Mouse (Mus musculus): Measurements from ENCODE around the gene Edem2. TPM values are rescaled to one million over a fixed set of nuclear protein-coding genes. Genes with fewer than 3 reads are reported as not detected.

Gene Edem2
- polyA plus RNA-seq, 1 experiment from 2014 or later = 47.1 TPM

- H3K27me3 ChIP-seq (replicated peaks; ENCODE audit: control insufficient read depth, insufficient read depth, low read length) = peaks cover 56% of the 10 kb centered on the region
These were observed 44.4 kb upstream of the Edem2 start for GRCm38 (mm10) chr2:155773664-155774063.

GRCm38 (mm10) chr2:155764679-155765418, 35.6 kb upstream of the Edem2 start:
- ATAC-seq (replicated peaks; ENCODE audit: low FRiP score, low TSS enrichment, low read depth) (peak; percentile 64; the same call in 1 of the 2 replicates), DNase-seq (ENCODE audit: low spot score) (peak; percentile 77)
- H3K4me1 ChIP-seq (replicated peaks; ENCODE audit: control insufficient read depth, insufficient read depth, low read length) = no peaks in the 10 kb centered on the region
- H3K27ac ChIP-seq (ENCODE audit: low read depth) = no peak overlapping the region
- no peak overlapping the region for H3K4me2 ChIP-seq (ENCODE audit: low read length)
- no peak overlapping the region for H3K9ac ChIP-seq (ENCODE audit: low read length)
- 51% methylated on average over 13 of the region's 13 CpGs for WGBS
- H3K9me3 ChIP-seq (ENCODE audit: control insufficient read depth, low read length) = no peaks in the 10 kb centered on the region
- no peaks in the 10 kb centered on the region for H3K36me3 ChIP-seq (ENCODE audit: control insufficient read depth, insufficient read depth, low read length)
- H3K27me3 ChIP-seq (replicated peaks; ENCODE audit: control insufficient read depth, insufficient read depth, low read length) = no peaks in the 10 kb centered on the region
- no peak overlapping the region for H3K4me3 ChIP-seq (ENCODE audit: low read depth, low read length)

More at GRCm38 (mm10) chr2:155773664-155774063, 44.4 kb upstream of the Edem2 start:
- Histone ChIP-seq H3K4me1 (replicated peaks; ENCODE audit: control insufficient read depth, insufficient read depth, low read length) (peaks cover 8% of the 10 kb centered on the region; the same call in 1 of the 2 replicates), H3K9me3 (ENCODE audit: control insufficient read depth, low read length) (no peaks in the 10 kb centered on the region), H3K4me2 (ENCODE audit: low read length) (no peak overlapping the region), H3K36me3 (ENCODE audit: control insufficient read depth, insufficient read depth, low read length) (no peaks in the 10 kb centered on the region), H3K4me3 (ENCODE audit: low read depth, low read length) (no peak overlapping the region), H3K9ac (ENCODE audit: low read length) (no peak overlapping the region), H3K27ac (ENCODE audit: low read depth) (no peak overlapping the region)
- ATAC-seq (replicated peaks; ENCODE audit: low FRiP score, low TSS enrichment, low read depth) (no peak), DNase-seq (ENCODE audit: low spot score) (no peak)
- WGBS = 69% methylated on average over 4 of the region's 4 CpGs

GRCm38 (mm10) chr2:155756855-155757566, 27.7 kb upstream of the Edem2 start:
- H3K9me3 ChIP-seq (ENCODE audit: control insufficient read depth, low read length) = no peaks in the 10 kb centered on the region
- H3K27me3 ChIP-seq (replicated peaks; ENCODE audit: control insufficient read depth, insufficient read depth, low read length) = no peaks in the 10 kb centered on the region
- DNase-seq (ENCODE audit: low spot score) (no peak), ATAC-seq (replicated peaks; ENCODE audit: low FRiP score, low TSS enrichment, low read depth) (no peak)
- 64% methylated on average over 14 of the region's 14 CpGs for WGBS
- H3K27ac ChIP-seq (ENCODE audit: low read depth) = no peak overlapping the region
- H3K4me2 ChIP-seq (ENCODE audit: low read length) = no peak overlapping the region
- no peaks in the 10 kb centered on the region for H3K36me3 ChIP-seq (ENCODE audit: control insufficient read depth, insufficient read depth, low read length)
- H3K9ac ChIP-seq (ENCODE audit: low read length) = no peak overlapping the region
- H3K4me3 ChIP-seq (ENCODE audit: low read depth, low read length) = no peak overlapping the region
- H3K4me1 ChIP-seq (replicated peaks; ENCODE audit: control insufficient read depth, insufficient read depth, low read length) = no peaks in the 10 kb centered on the region

GRCm38 (mm10) chr2:155755746-155756145, 26.5 kb upstream of the Edem2 start:
- Histone ChIP-seq H3K4me1 (replicated peaks; ENCODE audit: control insufficient read depth, insufficient read depth, low read length) (no peaks in the 10 kb centered on the region), H3K9me3 (ENCODE audit: control insufficient read depth, low read length) (no peaks in the 10 kb centered on the region), H3K4me2 (ENCODE audit: low read length) (no peak overlapping the region), H3K9ac (ENCODE audit: low read length) (no peak overlapping the region), H3K27me3 (replicated peaks; ENCODE audit: control insufficient read depth, insufficient read depth, low read length) (no peaks in the 10 kb centered on the region), H3K36me3 (ENCODE audit: control insufficient read depth, insufficient read depth, low read length) (no peaks in the 10 kb centered on the region), H3K4me3 (ENCODE audit: low read depth, low read length) (no peak overlapping the region), H3K27ac (ENCODE audit: low read depth) (no peak overlapping the region)
- ATAC-seq (replicated peaks; ENCODE audit: low FRiP score, low TSS enrichment, low read depth) (no peak), DNase-seq (ENCODE audit: low spot score) (no peak)
- 4% methylated on average over 1 of the region's 1 CpGs for WGBS

- Histone ChIP-seq H3K4me3 (ENCODE audit: low read depth, low read length) (peak within 1 kb of the TSS; percentile 41), H3K4me2 (ENCODE audit: low read length) (peak within 1 kb of the TSS; percentile 56), H3K9me3 (ENCODE audit: control insufficient read depth, low read length) (no peaks in the 10 kb centered on the region), H3K27ac (ENCODE audit: low read depth) (no peak within 1 kb of the TSS), H3K9ac (ENCODE audit: low read length) (peak within 1 kb of the TSS; percentile 39), H3K36me3 (ENCODE audit: control insufficient read depth, insufficient read depth, low read length) (no peaks in the 10 kb centered on the region), H3K27me3 (replicated peaks; ENCODE audit: control insufficient read depth, insufficient read depth, low read length) (no peaks in the 10 kb centered on the region), H3K4me1 (replicated peaks; ENCODE audit: control insufficient read depth, insufficient read depth, low read length) (no peaks in the 10 kb centered on the region)
- DNase-seq (ENCODE audit: low spot score) = peak; percentile 67
- ATAC-seq (replicated peaks; ENCODE audit: low FRiP score, low TSS enrichment, low read depth) = peak; percentile 62; the same call in 1 of the 2 replicates
- WGBS = 2% methylated on average over 25 of the region's 25 CpGs
These were observed 21.9 kb upstream of the Edem2 start, which contains the start of gene Procr for GRCm38 (mm10) chr2:155751014-155751786. TSS of gene Procr (plus strand) at chr2:155751117.

- H3K9ac ChIP-seq (ENCODE audit: low read length) = no peak overlapping the region
- H3K4me3 ChIP-seq (ENCODE audit: low read depth, low read length) = no peak overlapping the region
- H3K27me3 ChIP-seq (replicated peaks; ENCODE audit: control insufficient read depth, insufficient read depth, low read length) = no peaks in the 10 kb centered on the region
- H3K36me3 ChIP-seq (ENCODE audit: control insufficient read depth, insufficient read depth, low read length) = no peaks in the 10 kb centered on the region
- H3K9me3 ChIP-seq (ENCODE audit: control insufficient read depth, low read length) = no peaks in the 10 kb centered on the region
- H3K4me1 ChIP-seq (replicated peaks; ENCODE audit: control insufficient read depth, insufficient read depth, low read length) = no peaks in the 10 kb centered on the region
- no peak overlapping the region for H3K27ac ChIP-seq (ENCODE audit: low read depth)
- WGBS = 90% methylated on average over 4 of the region's 4 CpGs
- no peak for DNase-seq (ENCODE audit: low spot score)
- H3K4me2 ChIP-seq (ENCODE audit: low read length) = no peak overlapping the region
- ATAC-seq (replicated peaks; ENCODE audit: low FRiP score, low TSS enrichment, low read depth) = no peak
These were observed 20.1 kb upstream of the Edem2 start for GRCm38 (mm10) chr2:155749394-155749793.

GRCm38 (mm10) chr2:155745487-155745886, 16.2 kb upstream of the Edem2 start:
- ATAC-seq (replicated peaks; ENCODE audit: low FRiP score, low TSS enrichment, low read depth) = no peak
- Histone ChIP-seq H3K36me3 (ENCODE audit: control insufficient read depth, insufficient read depth, low read length) (no peaks in the 10 kb centered on the region), H3K27ac (ENCODE audit: low read depth) (no peak overlapping the region), H3K4me1 (replicated peaks; ENCODE audit: control insufficient read depth, insufficient read depth, low read length) (no peaks in the 10 kb centered on the region), H3K27me3 (replicated peaks; ENCODE audit: control insufficient read depth, insufficient read depth, low read length) (no peaks in the 10 kb centered on the region), H3K4me3 (ENCODE audit: low read depth, low read length) (no peak overlapping the region), H3K4me2 (ENCODE audit: low read length) (no peak overlapping the region), H3K9ac (ENCODE audit: low read length) (no peak overlapping the region), H3K9me3 (ENCODE audit: control insufficient read depth, low read length) (no peaks in the 10 kb centered on the region)
- no peak for DNase-seq (ENCODE audit: low spot score)
- 55% methylated on average over 3 of the region's 3 CpGs for WGBS

- Histone ChIP-seq H3K9ac (ENCODE audit: low read length) (no peak overlapping the region), H3K27me3 (replicated peaks; ENCODE audit: control insufficient read depth, insufficient read depth, low read length) (no peaks in the 10 kb centered on the region), H3K4me1 (replicated peaks; ENCODE audit: control insufficient read depth, insufficient read depth, low read length) (no peaks in the 10 kb centered on the region), H3K27ac (ENCODE audit: low read depth) (no peak overlapping the region), H3K4me2 (ENCODE audit: low read length) (no peak overlapping the region), H3K36me3 (ENCODE audit: control insufficient read depth, insufficient read depth, low read length) (no peaks in the 10 kb centered on the region), H3K4me3 (ENCODE audit: low read depth, low read length) (no peak overlapping the region), H3K9me3 (ENCODE audit: control insufficient read depth, low read length) (no peaks in the 10 kb centered on the region)
- ATAC-seq (replicated peaks; ENCODE audit: low FRiP score, low TSS enrichment, low read depth) (no peak), DNase-seq (ENCODE audit: low spot score) (no peak)
- 86% methylated on average over 9 of the region's 9 CpGs for whole genome bisulfite sequencing
These were observed 14.1 kb upstream of the Edem2 start for GRCm38 (mm10) chr2:155743351-155743750.
